Mouse (Mus musculus) C2C12 (cell line): Measurements from ENCODE around the gene Nrg3.

Source experiments
- CEBPB ChIP-seq: IDR thresholded peaks from one replicate; pipeline ENCODE4 v1.6.1; 2011; ENCODE audit warnings: low read depth, mild to moderate bottlenecking, control low read depth, moderate library complexity
- CTCF ChIP-seq: IDR thresholded peaks from one replicate; pipeline ENCODE4 v1.5.1; 2011; ENCODE audit not compliant: control insufficient read depth, insufficient read depth, insufficient read length
- MAX ChIP-seq: IDR thresholded peaks from one replicate; pipeline ENCODE4 v1.6.1; 2011; ENCODE audit warnings: mild to moderate bottlenecking, control low read depth
- MYOG ChIP-seq: IDR thresholded peaks from one replicate; pipeline ENCODE4 v1.6.1; 2011; ENCODE audit not compliant: control insufficient read depth, insufficient read length; ENCODE audit errors: extremely low read depth
- USF1 ChIP-seq: IDR thresholded peaks from one replicate; pipeline ENCODE4 v1.6.1; 2011; ENCODE audit warnings: low read depth, mild to moderate bottlenecking, control low read depth, moderate library complexity

DNA sequence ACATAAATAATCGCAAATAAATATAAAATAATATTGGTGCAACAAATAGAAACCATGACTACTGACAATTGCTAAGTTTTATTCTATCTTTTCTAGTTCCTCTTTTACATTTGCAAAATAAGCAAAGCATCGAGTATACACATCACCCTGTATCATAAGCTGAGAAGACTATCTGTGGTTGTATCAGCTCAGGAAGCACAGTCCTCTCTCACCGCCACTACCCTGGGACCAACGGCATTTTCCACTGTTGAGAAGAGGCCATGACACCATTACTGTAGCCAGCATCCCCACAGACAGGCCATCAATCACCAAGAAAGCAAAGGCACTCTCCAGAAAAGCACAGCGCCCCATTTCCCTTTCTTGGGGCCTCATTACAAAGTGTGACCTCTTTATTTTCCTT is 956.7 kb downstream of the Nrg3 start:
- TF ChIP-seq USF1 (no peak), CTCF (no peak), CEBPB (no peak), MYOG (no peak), MAX (no peak)
